In genomic region chr17:10698041-10698440, GRCm38 (mm10) we compare ENCODE assay signal across 20 mouse cellular contexts.
DNase-seq lines count a peak whose midpoint lies in the region; ATAC-seq and TF ChIP-seq lines count a peak whose summit lies in the region.
"Had no signal": no experiment of that assay in that cellular context is flagged by ENCODE, and none has a peak within 500 bp of the region (broad histone marks: within the 10 kb centered on the region; RNA-seq: fewer than 3 reads in every experiment).

No protein-coding gene starts in this region.

- 31% methylated on average over 8 of the region's 8 CpGs for WGBS in heart, postnatal 0 days
- 53% methylated on average over 8 of the region's 8 CpGs for WGBS in heart, embryonic 10.5 days
- WGBS in lung, embryonic 14.5 days, result 46% methylated on average over 8 of the region's 8 CpGs

- no peaks in the 10 kb centered on the region for H3K9me3 ChIP-seq in heart, postnatal 0 days (replicated peaks; ENCODE audit: control insufficient read depth, low read length)
- H3K9me3 ChIP-seq in heart, embryonic 10.5 days, result no peaks in the 10 kb centered on the region
- no peaks in the 10 kb centered on the region for H3K9me3 ChIP-seq in lung, embryonic 14.5 days (ENCODE audit: low read depth, low read length)
- H3K9me3 ChIP-seq: embryonic facial prominence, embryonic 15.5 days; hindbrain, embryonic 15.5 days; limb, embryonic 15.5 days had no signal

- TF ChIP-seq EP300 in heart, postnatal 0 days (IDR thresholded peaks at IDR 0.05; ENCODE audit: low read depth), result no peak

- no peak overlapping the region for H3K4me3 ChIP-seq in heart, postnatal 0 days (ENCODE audit: low read depth, low read length)
- H3K4me3 ChIP-seq in heart, embryonic 10.5 days, result no peak overlapping the region
- H3K4me3 ChIP-seq in lung, embryonic 14.5 days (ENCODE audit: low read depth, low read length), result no peak overlapping the region
- H3K4me3 ChIP-seq: embryonic facial prominence, embryonic 15.5 days; hindbrain, embryonic 15.5 days; limb, embryonic 15.5 days had no signal

- H3K36me3 ChIP-seq in heart, postnatal 0 days (replicated peaks; ENCODE audit: control insufficient read depth, insufficient read depth, low read length), result no peaks in the 10 kb centered on the region
- H3K36me3 ChIP-seq in heart, embryonic 10.5 days, result no peaks in the 10 kb centered on the region
- no peaks in the 10 kb centered on the region for H3K36me3 ChIP-seq in lung, embryonic 14.5 days (ENCODE audit: insufficient read depth)
- H3K36me3 ChIP-seq: embryonic facial prominence, embryonic 15.5 days; hindbrain, embryonic 15.5 days; limb, embryonic 15.5 days had no signal

- H3K4me1 ChIP-seq in heart, postnatal 0 days (ENCODE audit: control insufficient read depth, insufficient read depth), result no peaks in the 10 kb centered on the region
- 0 out of 2 replicates have a peak, but pooled peaks cover 3% of the 10 kb centered on the region for H3K4me1 ChIP-seq in heart, embryonic 10.5 days
- H3K4me1 ChIP-seq in lung, embryonic 14.5 days (ENCODE audit: insufficient read depth), result no peaks in the 10 kb centered on the region
- H3K4me1 ChIP-seq: embryonic facial prominence, embryonic 15.5 days; limb, embryonic 15.5 days had no signal

- H3K27ac ChIP-seq in heart, postnatal 0 days (ENCODE audit: low read depth), result no peak overlapping the region
- no peak overlapping the region for H3K27ac ChIP-seq in heart, embryonic 10.5 days
- no peak overlapping the region for H3K27ac ChIP-seq in lung, embryonic 14.5 days (ENCODE audit: low read depth)
- H3K27ac ChIP-seq: embryonic facial prominence, embryonic 15.5 days; hindbrain, embryonic 15.5 days; limb, embryonic 15.5 days had no signal

- DNase-seq in adrenal gland, adult 2 months, result peak; percentile 71
- DNase-seq in adrenal gland, adult 18-20 months (ENCODE audit: low spot score in 2 of 2), result no peak
- peak; percentile 43 for DNase-seq in heart, postnatal 0 days (ENCODE audit: low spot score)
- no peak for DNase-seq in heart, embryonic 10.5 days (ENCODE audit: low spot score)
- DNase-seq in lung, embryonic 14.5 days, result peak; percentile 45
- no peak for DNase-seq in lung, adult 18-20 months
- DNase-seq in heart, postnatal 4 days, result peak; percentile 29
- no peak for DNase-seq in gastrocnemius, adult 18-20 months (ENCODE audit: low spot score)
- DNase-seq: cerebellum, adult 11-12 months; cerebellum, postnatal 36 days; gastrocnemius, postnatal 25 days; kidney, postnatal 4 days; lung, adult 2 months; lung, postnatal 4 days; thymus, postnatal 4 days had no signal

- no peak for TF ChIP-seq CTCF in heart, postnatal 0 days (IDR thresholded peaks at IDR 0.05; ENCODE audit: low read depth)
- TF ChIP-seq CTCF in lung, embryonic 14.5 days (IDR thresholded peaks at IDR 0.05; ENCODE audit: low read depth), result no peak

- H3K4me2 ChIP-seq in heart, postnatal 0 days (ENCODE audit: low read depth, low read length), result no peak overlapping the region
- H3K4me2 ChIP-seq in lung, embryonic 14.5 days, result no peak overlapping the region
- H3K4me2 ChIP-seq: embryonic facial prominence, embryonic 15.5 days; hindbrain, embryonic 15.5 days; limb, embryonic 15.5 days; midbrain, embryonic 11.5 days had no signal

- H3K9ac ChIP-seq in heart, postnatal 0 days (replicated peaks; ENCODE audit: low read depth, low read length), result no peak overlapping the region
- H3K9ac ChIP-seq in lung, embryonic 14.5 days, result no peak overlapping the region
- H3K9ac ChIP-seq: embryonic facial prominence, embryonic 15.5 days; hindbrain, embryonic 15.5 days; limb, embryonic 15.5 days had no signal

- 0 out of 2 replicates have a peak, but pooled peaks have one; percentile 33 for ATAC-seq in heart, postnatal 0 days (ENCODE audit: insufficient read depth, low read depth)
- ATAC-seq in lung, embryonic 14.5 days (ENCODE audit: insufficient read depth), result no peak
- ATAC-seq: intestine, postnatal 0 days had no signal

- H3K27me3 ChIP-seq in heart, postnatal 0 days (ENCODE audit: control insufficient read depth, insufficient read depth, low read length), result no peaks in the 10 kb centered on the region
- peaks cover 5% of the 10 kb centered on the region; the same call in 1 of the 2 replicates for H3K27me3 ChIP-seq in heart, embryonic 10.5 days (ENCODE audit: insufficient read depth, poor library complexity, severe bottlenecking)
- H3K27me3 ChIP-seq in lung, embryonic 14.5 days (ENCODE audit: insufficient read depth, low read length), result no peaks in the 10 kb centered on the region
- H3K27me3 ChIP-seq: embryonic facial prominence, embryonic 15.5 days; hindbrain, embryonic 15.5 days; limb, embryonic 15.5 days had no signal

Comparison
In these comparisons a context has a peak if more than half of its experiments do, and no peak if none do; other contexts are left out.
1. DNase-seq: peak in adrenal gland, adult 2 months (single experiment), heart, postnatal 0 days (single experiment), lung, embryonic 14.5 days (single experiment) and heart, postnatal 4 days (single experiment); none in adrenal gland, adult 18-20 months (0 of 2), heart, embryonic 10.5 days (single experiment), lung, adult 18-20 months (0 of 2) and gastrocnemius, adult 18-20 months (single experiment).